Mouse (Mus musculus) heart, embryonic 16.5 days (tissue): ENCODE measurements around the gene Igll1. TPM values are rescaled to one million over a fixed set of nuclear protein-coding genes. Genes with fewer than 3 reads are reported as not detected.

Source experiments
- ATAC-seq: fragments of 200-750 bp; cut with Nextera tagmentation; replicated peaks from 2 replicates; pipeline ENCODE4 v1.8.0; 2017; ENCODE audit warnings: moderate number of reproducible peaks; ENCODE audit not compliant: insufficient read depth, low FRiP score; ENCODE audit errors: extremely low read depth
- H3K27ac ChIP-seq: fragments of 300-500 bp; sonication (generic); 2 replicates; pipeline ENCODE4 v1.5.1; 2014; ENCODE audit warnings: mild to moderate bottlenecking, low read length, control low read depth, moderate library complexity
- H3K27me3 ChIP-seq: fragments of 300-500 bp; sonication (generic); 2 replicates; pipeline ENCODE4 v1.6.1; 2014; ENCODE audit warnings: low read length, mixed read lengths; ENCODE audit not compliant: control insufficient read depth, insufficient read depth
- H3K36me3 ChIP-seq: fragments of 300-500 bp; sonication (generic); 2 replicates; pipeline ENCODE4 v1.6.1; 2014; ENCODE audit not compliant: control insufficient read depth, insufficient read depth
- H3K4me1 ChIP-seq: fragments of 300-500 bp; sonication (generic); 2 replicates; pipeline ENCODE4 v1.6.1; 2014; ENCODE audit warnings: low read length, mixed read lengths; ENCODE audit not compliant: control insufficient read depth, insufficient read depth
- H3K4me2 ChIP-seq: fragments of 300-500 bp; sonication (generic); 2 replicates; pipeline ENCODE4 v1.6.1; 2014; ENCODE audit warnings: low read depth, mild to moderate bottlenecking, control low read depth, low read length
- H3K4me3 ChIP-seq: fragments of 300-500 bp; sonication (generic); 2 replicates; pipeline ENCODE4 v1.5.1; 2014; ENCODE audit warnings: mild to moderate bottlenecking, control low read depth, low read length
- H3K9ac ChIP-seq: fragments of 300-500 bp; sonication (generic); 2 replicates; pipeline ENCODE4 v1.6.1; 2014; ENCODE audit warnings: low read length, control low read depth
- H3K9me3 ChIP-seq: fragments of 300-500 bp; sonication (generic); replicated peaks from 2 replicates; pipeline ENCODE4 v1.6.1; 2016; ENCODE audit warnings: low read length; ENCODE audit not compliant: control insufficient read depth
- WGBS: fragments of 180-500 bp; shearing (Covaris S2); extraction: QIAGEN DNeasy Blood & Tissue Kit; methylation state at CpG from one replicate; pipeline ENCODE4 v1.1.7; 2014; 5-methylcytosine and 5-hydroxymethylcytosine counted together
- polyA plus RNA-seq: library from polyadenylated mRNA; unstranded; fragments of >200 nt; fragmentation: Nextera tagmentation; extraction: Ambion mirVana; gene quantifications from 2 replicates; pipeline ENCODE4 v1.2.1, GENCODE M21; 2015

Igll1 gene
- polyA plus RNA-seq, 1 experiment from 2014 or later = not detected

- H3K27ac ChIP-seq = no peak overlapping the region
- H3K9ac ChIP-seq = no peak overlapping the region
- H3K4me1 ChIP-seq = no peaks in the 10 kb centered on the region
- H3K4me3 ChIP-seq = no peak overlapping the region
- H3K36me3 ChIP-seq = no peaks in the 10 kb centered on the region
- ATAC-seq = no peak
- 49% methylated on average over 5 of the region's 5 CpGs for WGBS
- no peaks in the 10 kb centered on the region for H3K9me3 ChIP-seq
- no peaks in the 10 kb centered on the region for H3K27me3 ChIP-seq
- no peak overlapping the region for H3K4me2 ChIP-seq
Observed at GRCm38 (mm10) chr16:16825476-16825875, 38.3 kb downstream of the Igll1 start.

Other genes with a start within 250 kb of the Igll1 start
- not detected in 2 replicates for gene Olfr19, start 187.6 kb downstream of the Igll1 start, polyA plus RNA-seq
- gene Spag6l, start 34.5 kb downstream of the Igll1 start, polyA plus RNA-seq = 0.56 and 1.6 TPM in 2 replicates
- 45.1 and 45.2 TPM in 2 replicates for gene Top3b, start 6.8 kb upstream of the Igll1 start, polyA plus RNA-seq
- gene Vpreb1, start 6.9 kb upstream of the Igll1 start, polyA plus RNA-seq = 1.4 and 1.5 TPM in 2 replicates
- 25.8 and 28.5 TPM in 2 replicates for gene Ppm1f, start 32.5 kb upstream of the Igll1 start, polyA plus RNA-seq
- 129 and 131 TPM in 2 replicates for gene Mapk1, start 119.4 kb upstream of the Igll1 start, polyA plus RNA-seq
- 9.4 and 10.1 TPM in 2 replicates for gene Ypel1, start 205.7 kb upstream of the Igll1 start, polyA plus RNA-seq
- 102 and 111 TPM in 2 replicates for gene Ppil2, start 247.3 kb upstream of the Igll1 start, polyA plus RNA-seq